Mouse (Mus musculus) right cerebral cortex, adult 18-20 months (tissue): Measurements from ENCODE around the gene Fxyd7.

Source experiments
- DNase-seq: peaks from one replicate; pipeline ENCODE4 v3.0.0; 2022; ENCODE audit warnings: mixed read lengths

Fxyd7 gene

GRCm38 (mm10) chr7:31074713-31075069 lies 23.4 kb upstream of the Fxyd7 start:
- no peak for DNase-seq

DNA sequence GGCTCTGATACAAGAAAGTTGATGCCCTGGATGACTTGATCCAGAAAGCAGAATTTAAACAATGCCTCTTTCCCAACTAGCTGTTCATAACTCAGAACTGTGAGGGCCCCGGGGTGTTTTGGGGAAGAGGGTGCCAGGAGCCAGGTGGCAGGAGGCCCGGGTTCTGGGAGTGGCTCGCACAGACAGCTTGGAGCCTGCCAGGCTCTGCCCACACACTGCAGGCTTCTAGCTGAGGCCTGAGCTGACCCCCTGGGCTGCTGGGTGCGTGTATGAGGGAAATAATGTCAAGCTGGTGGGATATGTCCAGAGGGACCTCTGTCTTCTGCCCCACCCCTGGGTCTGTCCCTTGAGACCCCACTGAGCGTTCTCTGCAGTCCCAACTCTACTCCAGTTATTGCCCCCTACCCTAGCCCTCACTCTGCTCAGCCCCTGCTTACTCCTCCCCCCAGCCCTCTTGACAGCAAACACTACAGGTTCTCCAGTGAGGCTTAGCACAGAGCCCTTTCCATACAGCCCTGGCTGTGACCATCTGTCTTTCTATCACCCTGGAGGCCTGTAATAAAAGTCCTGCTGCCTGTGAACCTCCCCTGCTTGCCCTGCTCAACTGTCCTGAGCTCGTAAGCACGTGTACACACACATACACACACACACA lies 22.9 kb upstream of the Fxyd7 start:
- DNase-seq, result no peak

DNA sequence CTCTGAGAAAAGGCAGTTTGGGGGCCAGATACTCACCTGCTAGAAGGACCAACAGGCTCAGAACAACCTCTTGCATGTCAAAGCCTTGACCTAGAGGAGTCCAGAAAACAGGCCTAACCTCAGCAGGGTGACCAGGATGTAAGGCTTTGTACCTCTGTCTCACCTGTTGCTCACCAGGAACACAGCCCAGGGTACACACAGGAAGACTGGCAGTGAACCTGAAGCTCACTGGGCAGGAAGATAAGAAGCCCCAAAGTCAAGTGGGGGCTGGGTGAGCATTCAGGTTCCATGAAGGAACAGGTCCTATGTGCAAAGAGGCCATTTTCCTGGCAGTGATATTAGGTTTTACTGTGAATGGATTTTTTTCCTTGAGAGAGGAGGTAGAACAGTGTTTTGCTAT lies 22.3 kb upstream of the Fxyd7 start:
- DNase-seq, result no peak

GRCm38 (mm10) chr7:31072326-31072725 lies 21.1 kb upstream of the Fxyd7 start:
- no peak for DNase-seq

DNA sequence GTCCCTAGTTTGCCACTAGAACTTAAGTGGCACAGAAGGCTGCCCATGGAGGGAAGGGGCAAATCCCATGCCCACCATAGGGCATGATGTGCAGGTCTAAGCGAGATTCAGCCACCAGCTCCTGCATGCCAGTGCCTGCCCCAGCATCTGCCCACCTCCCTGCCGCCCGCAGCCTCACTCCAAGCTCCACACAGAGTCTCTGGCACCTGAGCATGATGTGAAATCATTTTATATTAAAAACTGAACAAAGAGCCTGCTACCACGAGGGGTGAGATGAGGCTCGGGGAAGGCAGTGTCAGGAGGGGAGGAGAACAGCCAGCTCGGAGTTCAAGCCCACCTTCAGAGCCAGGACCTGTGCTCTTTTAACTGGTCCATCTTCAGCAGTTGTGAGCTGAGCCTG lies 19.1 kb upstream of the Fxyd7 start:
- no peak for DNase-seq

GRCm38 (mm10) chr7:31069491-31069890 lies 18.2 kb upstream of the Fxyd7 start:
- no peak for DNase-seq

DNA sequence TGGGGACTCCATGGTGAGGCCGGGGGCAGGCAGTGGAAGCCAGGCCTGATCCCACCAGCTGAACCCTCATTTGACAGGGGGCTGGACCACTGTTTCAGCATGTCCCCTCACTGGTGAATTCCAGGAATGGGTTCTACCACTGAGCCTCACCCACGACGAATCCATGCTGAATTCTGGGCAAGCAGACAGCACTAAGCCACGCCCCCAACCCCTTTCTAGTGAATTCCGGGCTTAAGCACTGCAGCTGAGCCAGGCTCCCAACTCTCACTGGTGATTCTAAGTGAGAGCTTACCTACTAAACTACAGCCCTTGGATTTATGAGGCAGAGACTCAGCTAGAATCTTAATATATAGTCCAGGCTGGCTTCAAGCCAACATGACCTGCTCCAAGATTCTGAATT lies 16.6 kb upstream of the Fxyd7 start:
- no peak for DNase-seq

DNA sequence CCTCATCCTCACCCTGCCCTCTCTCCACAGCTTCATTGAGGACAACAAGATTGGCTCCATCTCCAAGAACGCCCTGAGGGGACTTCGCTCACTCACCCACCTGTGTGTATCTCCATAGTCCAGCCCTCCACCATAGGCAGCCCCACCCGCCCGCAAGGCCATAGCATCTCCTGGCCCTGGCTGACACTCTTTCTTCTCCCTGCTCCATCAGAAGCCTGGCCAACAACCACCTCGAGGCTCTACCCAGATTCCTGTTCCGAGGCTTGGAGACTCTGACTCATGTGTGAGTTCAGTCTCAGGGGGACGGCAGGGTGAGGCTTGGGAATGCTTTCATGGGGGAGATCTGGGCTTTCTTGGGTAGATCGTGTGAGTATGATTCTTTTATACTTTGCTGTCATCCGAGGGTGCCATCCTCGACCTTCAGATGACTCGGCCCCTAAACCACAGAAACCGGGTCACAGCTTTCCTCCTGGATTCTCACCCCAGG lies 11.8 kb upstream of the Fxyd7 start:
- no peak for DNase-seq

DNA sequence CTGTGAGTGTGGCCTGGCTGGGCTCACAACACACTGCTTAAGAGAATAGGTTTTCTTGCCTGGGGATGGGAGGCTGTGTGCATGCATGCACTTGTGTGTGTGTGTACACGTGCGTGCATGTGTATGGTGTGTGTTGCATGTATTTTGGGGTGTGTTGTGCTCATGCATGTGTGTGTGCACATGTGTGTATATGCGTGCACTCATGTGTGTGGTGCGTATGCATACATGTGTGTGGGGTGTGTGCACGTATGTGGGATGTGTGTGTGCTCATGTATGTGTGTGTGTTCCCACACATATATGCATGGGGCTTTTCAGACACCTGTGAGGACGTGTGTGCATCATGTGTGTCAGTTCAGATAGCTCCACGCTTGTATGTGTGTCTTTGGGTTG lies 9.3 kb upstream of the Fxyd7 start:
- DNase-seq, result no peak

DNA sequence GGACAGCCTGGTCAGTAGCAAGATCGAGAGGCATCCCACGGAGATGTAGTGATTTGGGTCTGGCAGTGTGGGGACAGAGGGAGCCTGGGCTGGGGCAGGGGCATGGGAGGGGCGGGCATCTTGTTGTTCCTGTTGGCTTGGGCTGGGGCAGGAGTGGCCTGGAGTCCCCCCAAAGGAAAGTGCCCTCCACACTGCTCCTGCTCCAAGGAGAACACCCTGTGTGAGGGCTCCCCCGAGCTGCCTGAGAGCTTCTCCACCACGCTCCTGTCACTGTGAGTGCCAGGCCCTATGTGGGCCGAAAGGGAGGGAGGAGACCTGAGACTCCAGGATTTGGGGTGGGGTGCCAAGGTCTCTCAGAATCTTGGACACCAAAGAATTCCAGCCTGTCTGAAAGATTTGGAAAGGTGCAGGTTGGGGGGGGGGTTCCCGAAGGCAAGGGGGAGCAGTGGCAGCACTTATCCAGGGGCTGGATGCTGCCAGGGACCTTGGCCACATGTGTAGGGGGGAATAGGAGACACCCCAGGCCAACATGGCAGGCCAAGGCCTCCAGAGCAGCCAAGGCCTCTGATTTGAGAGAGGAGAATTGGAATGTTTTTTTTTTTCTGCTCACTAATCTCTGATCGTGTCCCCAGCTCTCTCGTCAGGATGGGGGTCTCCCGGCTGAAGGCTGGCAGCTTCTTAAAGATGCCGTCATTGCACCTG lies 8.8 kb upstream of the Fxyd7 start:
- no peak for DNase-seq

DNA sequence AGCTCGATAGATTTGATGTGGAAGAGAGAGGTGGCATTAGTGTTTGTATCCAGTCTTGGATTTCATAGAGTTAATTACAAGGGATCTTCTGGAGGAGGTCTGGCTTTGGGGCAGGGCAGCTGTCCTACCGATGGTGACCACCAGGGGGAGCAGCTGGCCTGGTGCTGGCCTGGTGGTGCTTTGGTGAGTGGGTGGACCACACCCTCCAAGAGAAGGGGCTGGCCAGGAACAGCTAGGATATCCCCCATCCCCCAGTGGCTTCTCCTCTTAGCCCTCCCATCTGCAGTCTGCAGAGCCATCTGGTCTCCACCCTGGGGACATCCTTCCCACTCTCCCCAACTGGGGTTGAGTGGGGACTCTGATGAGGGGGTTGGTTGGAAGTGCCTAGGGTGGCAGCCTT lies 7.8 kb upstream of the Fxyd7 start, which contains the start of gene Lgi4:
Lgi4 (plus strand) TSS at position 235 of the 400 bp plus-strand sequence.
- peak; percentile 80 for DNase-seq

DNA sequence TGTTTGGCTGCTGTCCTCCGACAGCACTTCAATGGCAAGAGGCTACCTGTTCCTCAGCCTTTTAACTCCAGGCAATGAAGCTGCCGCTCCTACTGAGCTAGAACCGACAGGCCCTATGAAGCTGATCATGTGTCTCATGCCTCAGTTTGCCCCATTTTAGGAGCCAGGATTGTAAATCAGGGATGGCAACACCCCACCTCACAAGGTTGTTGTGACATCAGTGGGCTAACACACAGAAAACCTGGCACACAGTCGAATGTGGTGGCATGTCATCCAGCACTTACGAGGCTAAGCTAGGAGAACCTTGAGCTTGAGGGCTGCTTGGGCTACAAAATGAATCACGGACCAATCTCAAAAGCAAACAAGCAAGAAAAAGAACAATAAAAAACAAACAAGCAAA lies 6.9 kb upstream of the Fxyd7 start:
- no peak for DNase-seq

DNA sequence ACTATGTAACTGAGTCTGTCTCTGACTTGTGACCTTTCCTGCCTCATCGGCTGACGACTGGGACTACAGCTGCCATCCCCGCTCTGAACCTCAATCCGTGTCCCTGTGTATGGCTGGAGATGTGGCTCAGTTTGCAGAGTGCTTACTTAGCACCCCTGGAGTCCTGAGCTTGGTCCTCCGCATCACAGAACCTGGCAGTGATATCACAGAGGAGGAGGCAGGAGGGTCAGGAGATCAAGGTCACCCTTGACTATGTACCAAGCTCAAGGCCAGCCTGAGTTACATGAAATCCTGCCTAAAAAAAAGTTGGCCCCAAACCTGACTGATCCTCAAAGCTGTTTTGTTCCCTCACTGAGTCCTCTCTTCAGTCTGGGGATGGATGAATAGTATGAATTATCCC lies 6.5 kb upstream of the Fxyd7 start:
- DNase-seq, result no peak

GRCm38 (mm10) chr7:31057071-31057470 lies 5.8 kb upstream of the Fxyd7 start, which contains the start of gene Fxyd1:
Fxyd1 (minus strand) TSS chr7:31057199.
- DNase-seq, result no peak

DNA sequence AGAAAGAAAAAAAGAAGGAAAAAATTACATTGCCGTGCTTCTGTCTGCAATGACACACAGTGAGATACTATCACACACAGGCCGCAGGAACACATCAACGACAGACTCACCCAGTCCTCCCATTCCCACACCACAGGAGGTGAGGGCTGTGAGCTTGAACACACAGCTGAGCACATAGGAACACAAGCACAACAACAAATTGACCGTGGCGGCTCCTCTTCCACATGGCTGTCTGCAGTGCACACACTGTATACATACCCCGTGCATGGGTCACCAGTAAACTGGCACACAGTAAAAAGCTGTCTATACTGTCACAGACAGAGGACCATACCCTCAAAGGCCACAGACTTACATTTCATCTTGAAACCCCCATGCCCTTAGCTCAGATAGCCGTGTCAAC lies 5.2 kb upstream of the Fxyd7 start:
- DNase-seq, result no peak

GRCm38 (mm10) chr7:31055883-31056282 lies 4.6 kb upstream of the Fxyd7 start:
- no peak for DNase-seq

DNA sequence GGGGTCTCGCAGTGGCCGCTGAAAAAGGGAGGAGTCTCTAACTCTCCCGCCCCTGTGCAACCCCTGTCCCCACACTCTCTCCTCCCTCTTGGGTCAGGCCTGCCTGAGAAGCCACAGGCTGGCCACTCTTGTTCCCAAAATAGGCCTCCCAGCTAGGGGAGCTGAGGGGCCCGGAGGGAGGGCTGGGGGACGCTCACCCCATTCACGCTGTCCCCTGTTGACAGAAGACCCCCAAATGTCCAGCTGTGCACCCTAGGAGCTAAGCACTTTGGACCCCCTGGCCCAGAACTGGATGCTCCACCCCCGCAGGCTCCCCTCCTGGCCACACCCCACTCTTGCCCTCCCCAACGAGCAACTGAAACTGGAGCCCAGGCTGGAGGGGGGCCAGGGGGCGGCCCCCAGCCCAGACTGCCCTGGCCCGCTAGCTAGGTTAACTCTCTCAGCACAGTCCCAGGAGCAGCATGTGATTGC lies 4.1 kb upstream of the Fxyd7 start:
- peak; percentile 41 for DNase-seq

DNA sequence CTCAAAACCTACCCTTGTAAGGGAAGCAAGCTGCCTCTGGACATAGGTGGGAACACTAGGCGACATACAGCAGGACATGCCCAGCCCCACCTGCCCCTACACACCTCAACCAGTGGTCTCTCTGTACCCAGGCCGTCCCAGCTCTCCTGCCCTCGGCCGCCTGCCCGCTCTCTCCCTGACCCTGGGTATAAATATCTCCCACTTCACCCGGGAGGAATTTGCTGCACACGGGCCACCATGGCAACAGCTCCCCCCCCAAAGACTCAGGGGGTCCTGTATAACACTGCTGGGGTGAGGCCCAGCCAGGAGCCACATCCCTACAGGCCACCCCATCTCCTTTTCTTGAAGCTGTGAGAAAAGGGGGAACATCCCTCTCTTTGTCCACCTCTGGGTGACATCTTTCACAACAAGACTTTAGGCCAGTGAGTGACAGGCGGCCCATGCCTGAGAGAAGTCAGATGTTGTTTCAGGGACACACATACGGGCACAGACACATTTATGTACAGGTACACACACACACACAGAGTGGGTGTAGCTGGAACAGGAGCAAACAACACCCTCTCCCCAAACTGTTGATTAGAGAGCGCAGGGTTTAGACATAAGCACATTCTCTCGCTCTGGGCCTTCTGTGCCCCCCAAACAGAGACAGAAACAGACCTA lies 3.5 kb upstream of the Fxyd7 start:
- no peak for DNase-seq

DNA sequence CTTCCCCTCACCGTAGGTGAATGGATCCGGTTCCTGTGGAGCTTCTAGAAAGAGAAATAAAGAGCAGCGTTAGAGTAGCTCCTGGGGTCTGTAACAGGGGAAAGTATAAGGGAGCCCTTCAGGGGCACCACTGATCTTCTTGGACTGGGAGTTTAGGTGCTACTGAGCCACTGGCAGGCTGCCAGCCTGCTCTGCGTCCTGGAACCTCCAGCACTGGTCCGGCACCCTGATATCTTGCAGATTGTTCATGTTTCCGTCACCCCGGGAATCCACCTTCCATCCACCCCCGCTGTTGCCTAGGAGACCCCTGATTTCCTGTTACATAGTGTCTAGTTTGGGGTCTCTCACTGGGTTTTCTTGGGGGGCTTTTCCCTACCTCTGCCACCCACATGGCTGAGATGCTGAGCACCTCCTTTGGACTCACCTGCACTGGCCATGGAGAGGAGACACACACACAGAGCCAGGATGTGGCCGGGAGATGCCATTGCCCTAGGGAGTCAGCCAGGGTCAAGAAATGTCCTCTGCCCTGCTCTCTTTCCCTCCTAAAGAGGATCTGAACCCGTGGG lies 2.7 kb upstream of the Fxyd7 start:
- DNase-seq, result no peak

DNA sequence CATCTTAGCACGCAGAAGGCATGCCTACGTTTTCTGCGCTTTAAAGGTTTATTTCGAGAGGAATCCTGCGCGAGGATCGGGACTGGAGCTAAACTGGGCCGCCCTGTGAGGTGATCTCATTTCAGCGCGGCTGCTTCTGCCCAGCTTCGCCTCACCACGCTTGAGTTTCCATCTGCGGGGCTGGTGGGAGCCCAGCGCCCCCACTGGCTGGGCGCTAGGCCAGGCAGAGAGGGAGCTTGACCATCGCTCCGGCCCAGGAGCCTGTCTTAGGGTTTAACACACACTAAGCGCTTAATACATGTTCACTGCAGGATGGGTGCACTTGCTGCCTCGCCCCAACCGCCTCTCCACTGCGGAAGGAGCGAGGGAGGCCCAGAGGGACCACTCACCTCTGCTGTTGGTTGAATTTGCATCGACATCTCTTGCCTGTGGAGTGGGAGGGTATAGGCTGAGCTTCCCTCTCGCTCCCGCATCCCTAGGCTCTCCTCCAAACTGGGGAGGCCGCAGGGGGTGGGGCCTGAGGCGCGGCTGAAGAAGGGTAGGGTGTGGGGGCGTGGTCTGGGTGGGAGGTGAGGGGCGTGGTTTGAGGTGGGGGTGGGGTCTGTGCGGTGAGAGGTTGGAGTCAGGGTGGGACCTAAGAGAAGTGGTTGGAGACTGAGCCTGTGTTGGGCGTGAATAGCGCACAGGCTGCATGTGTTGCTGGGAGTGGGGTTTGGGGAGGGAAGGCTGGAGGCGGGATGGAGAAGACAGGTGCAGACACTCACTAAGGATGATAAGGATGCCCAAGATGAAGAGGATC lies 1.6 kb upstream of the Fxyd7 start:
- peak; percentile 81 for DNase-seq

DNA sequence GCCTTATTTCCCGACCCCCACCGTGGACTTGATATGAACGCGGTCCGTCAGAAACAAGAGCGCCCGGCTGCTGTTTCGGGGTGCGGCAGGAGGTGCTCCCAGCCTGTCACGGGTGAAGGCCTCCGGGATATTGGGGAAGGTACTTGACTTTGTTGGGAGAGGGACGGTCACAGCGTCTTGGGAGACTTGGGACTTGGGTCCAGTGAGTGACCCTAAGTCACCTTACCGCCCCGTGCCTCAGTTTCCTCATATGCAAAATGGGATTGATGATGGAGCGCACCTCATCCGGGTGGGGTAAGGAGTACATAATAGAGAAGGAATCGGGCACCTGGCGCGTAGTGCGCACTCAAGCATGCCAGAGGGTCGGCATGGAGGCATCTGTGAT lies 976 bp upstream of the Fxyd7 start:
- no peak for DNase-seq

GRCm38 (mm10) chr7:31050921-31051320 lies 346 bp downstream of the Fxyd7 start:
- DNase-seq, result peak; percentile 78

GRCm38 (mm10) chr7:31050487-31050886 lies 780 bp downstream of the Fxyd7 start:
- no peak for DNase-seq
